Mouse (Mus musculus): ENCODE measurements around the gene Mnd1.
A peak's percentile ranks its signal among the peaks of the same experiment; 100 is the strongest.

Gene Mnd1

GRCm38 (mm10) chr3:84048729-84049175 is 106.8 kb downstream of the Mnd1 start:
- DNase-seq (ENCODE audit: low spot score in 2 of 2): no peak

DNA sequence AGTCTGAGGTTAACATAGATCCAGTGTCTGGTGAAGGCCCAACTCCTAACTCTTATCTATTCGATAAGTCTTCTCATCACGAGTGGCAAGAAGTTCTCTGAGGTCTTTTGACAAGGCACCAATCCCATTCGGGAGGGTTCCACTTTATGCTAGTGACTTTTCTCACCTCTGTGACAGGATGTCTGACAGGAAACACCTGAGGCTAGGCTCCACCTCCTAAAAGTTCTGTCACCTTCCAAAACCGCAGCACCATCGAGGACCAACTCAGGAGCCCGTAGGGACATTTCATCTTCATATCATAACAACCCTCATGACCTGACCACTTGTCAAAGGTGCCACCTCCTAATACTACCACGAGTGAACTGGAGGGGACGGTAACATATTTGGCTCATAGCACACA is 109.4 kb downstream of the Mnd1 start:
- no peak for DNase-seq (ENCODE audit: low spot score in 2 of 2)

- DNase-seq (ENCODE audit: low spot score in 2 of 2): peak; percentile 67 to 75
These were observed 113.8 kb downstream of the Mnd1 start for GRCm38 (mm10) chr3:84041739-84042138.

DNA sequence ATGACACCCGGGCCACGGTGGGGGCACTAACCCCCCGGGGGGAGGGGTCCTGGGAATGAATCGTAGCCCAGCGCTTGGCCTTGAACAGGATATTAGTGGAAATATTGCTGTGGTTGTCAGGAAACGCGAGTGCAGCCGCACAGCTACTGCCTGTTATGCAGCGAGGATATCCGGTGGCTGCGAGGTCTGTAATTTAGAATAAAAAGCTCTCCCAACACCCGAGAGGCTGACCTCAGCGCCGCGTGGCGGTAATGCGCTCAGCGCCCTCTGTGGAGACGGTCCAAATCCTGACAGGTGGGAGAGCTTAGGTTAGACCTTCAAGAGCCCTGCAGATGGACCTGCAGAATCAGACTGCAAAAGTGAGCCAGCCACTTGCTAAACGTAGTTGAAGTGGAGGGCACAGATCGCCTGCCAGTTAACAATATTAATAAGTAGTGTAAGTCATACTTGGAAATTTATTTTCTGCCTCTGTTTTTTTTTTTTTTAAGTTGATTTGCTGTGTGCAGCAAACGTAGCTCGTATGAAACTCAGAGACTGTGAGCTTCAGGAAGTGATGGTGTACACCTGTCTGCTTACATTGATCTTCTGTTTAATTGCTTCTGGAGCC is 115.0 kb downstream of the Mnd1 start:
- DNase-seq (ENCODE audit: low spot score in 2 of 2): peak; percentile 75 to 87

GRCm38 (mm10) chr3:84039646-84040475 is 115.7 kb downstream of the Mnd1 start, which contains the start of gene Tmem131l:
Tmem131l (minus strand) TSS chr3:84040175.
- peak; percentile 87 to 94 for DNase-seq (ENCODE audit: low spot score in 2 of 2)

GRCm38 (mm10) chr3:84038981-84039645 is 116.5 kb downstream of the Mnd1 start:
- DNase-seq (ENCODE audit: low spot score in 2 of 2): peak; percentile 81 to 90

- DNase-seq (ENCODE audit: low spot score in 2 of 2): no peak
These were observed 117.5 kb downstream of the Mnd1 start for GRCm38 (mm10) chr3:84038126-84038525.

Data from spleen, postnatal 4 days (tissue).